Mouse (Mus musculus) brown adipose tissue, adult 24 weeks (tissue): ENCODE data around the gene Cpm. TPM values are rescaled to one million over a fixed set of nuclear protein-coding genes. Genes with fewer than 3 reads are reported as not detected.
"Not testable (repeated sequence)": the region's sequence is repeated elsewhere in the genome, so short reads cannot be mapped to it uniquely, and the experiment has no call there.

Experiments
- H3K27ac ChIP-seq: fragments of 200-500 bp; replicated peaks from 2 replicates; pipeline ENCODE4 v1.5.1; 2012; ENCODE audit warnings: low read depth, mild to moderate bottlenecking, low read length
- H3K4me1 ChIP-seq: fragments of 200-500 bp; 2 replicates; pipeline ENCODE4 v1.6.1; 2012; ENCODE audit warnings: low read length, mixed read lengths; ENCODE audit not compliant: control insufficient read depth, insufficient read depth, insufficient read length
- H3K4me3 ChIP-seq: fragments of 200-500 bp; 2 replicates; pipeline ENCODE4 v1.5.1; 2012; ENCODE audit warnings: low read depth, mild to moderate bottlenecking, low read length, moderate library complexity; ENCODE audit not compliant: insufficient read depth
- polyA plus RNA-seq: library from polyadenylated mRNA; stranded (reverse); fragments of >200 nt; gene quantifications from 2 replicates; pipeline ENCODE4 v1.2.4, GENCODE M21; 2012; ENCODE audit not compliant: missing spikeins, insufficient read depth, insufficient read length

Gene Cpm
- polyA plus RNA-seq, 1 experiment: 1.1 TPM

DNA sequence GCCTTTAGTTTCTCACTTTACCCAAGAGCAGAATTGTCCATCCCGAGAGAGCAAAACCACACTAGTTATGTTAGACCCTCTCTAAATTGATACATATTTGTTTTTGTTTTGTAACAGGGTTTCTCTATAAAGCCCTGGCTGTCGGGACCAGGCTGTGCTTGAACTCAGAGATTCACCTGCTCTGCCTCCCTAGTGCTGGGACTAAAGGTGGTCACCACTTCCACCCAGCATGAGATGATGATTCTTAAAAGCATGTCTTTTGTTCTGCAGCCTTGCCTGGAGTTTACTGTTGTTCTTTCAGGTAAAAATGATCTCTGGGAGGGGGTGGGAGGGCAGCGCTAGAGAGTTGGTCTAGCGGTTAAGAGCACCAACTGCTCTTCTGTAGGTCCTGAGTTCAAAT is 97.0 kb downstream of the Cpm start:
- H3K4me3 ChIP-seq: no peak overlapping the region
- no peak overlapping the region for H3K27ac ChIP-seq
- no peaks in the 10 kb centered on the region for H3K4me1 ChIP-seq

- H3K27ac ChIP-seq: no peak overlapping the region
- H3K4me3 ChIP-seq: no peak overlapping the region
- H3K4me1 ChIP-seq: no peaks in the 10 kb centered on the region
These were observed 97.6 kb downstream of the Cpm start for GRCm38 (mm10) chr10:117726888-117727385.

DNA sequence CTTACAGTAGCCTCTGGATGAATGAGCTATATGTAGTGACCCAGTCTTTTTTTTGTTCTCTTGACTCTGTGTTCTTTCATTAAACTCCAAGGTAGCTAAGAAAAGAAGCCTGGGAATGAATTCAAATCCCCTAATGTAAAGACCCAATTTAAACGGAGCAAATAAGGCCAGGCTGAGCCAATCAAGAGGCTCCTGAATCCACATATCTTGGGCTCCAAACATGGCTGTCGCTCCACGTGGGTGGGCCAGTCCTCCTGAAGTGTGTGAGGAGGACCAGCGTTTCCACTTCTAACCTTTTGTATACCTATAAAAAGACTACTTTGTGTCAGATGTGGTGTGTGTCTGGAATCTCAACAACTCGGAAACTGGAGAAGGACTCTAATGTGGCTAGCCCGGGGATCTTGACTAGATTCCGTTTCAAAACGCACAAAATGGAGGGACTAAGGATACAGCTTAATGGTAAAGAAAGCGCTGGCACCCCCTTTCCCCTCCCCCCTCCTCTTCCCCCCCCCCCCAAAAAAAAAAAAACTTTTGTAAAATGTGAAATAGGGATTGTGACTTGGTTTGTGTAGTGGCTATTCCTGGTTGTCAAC is 98.3 kb downstream of the Cpm start:
- no peaks in the 10 kb centered on the region for H3K4me1 ChIP-seq

GRCm38 (mm10) chr10:117728574-117728973 is 99.3 kb downstream of the Cpm start:
- Histone ChIP-seq H3K4me3 (no peak overlapping the region), H3K4me1 (no peaks in the 10 kb centered on the region), H3K27ac (no peak overlapping the region)

More for the DNA sequence above, 98.3 kb downstream of the Cpm start:
- Histone ChIP-seq H3K27ac (no peak overlapping the region), H3K4me3 (no peak overlapping the region)

DNA sequence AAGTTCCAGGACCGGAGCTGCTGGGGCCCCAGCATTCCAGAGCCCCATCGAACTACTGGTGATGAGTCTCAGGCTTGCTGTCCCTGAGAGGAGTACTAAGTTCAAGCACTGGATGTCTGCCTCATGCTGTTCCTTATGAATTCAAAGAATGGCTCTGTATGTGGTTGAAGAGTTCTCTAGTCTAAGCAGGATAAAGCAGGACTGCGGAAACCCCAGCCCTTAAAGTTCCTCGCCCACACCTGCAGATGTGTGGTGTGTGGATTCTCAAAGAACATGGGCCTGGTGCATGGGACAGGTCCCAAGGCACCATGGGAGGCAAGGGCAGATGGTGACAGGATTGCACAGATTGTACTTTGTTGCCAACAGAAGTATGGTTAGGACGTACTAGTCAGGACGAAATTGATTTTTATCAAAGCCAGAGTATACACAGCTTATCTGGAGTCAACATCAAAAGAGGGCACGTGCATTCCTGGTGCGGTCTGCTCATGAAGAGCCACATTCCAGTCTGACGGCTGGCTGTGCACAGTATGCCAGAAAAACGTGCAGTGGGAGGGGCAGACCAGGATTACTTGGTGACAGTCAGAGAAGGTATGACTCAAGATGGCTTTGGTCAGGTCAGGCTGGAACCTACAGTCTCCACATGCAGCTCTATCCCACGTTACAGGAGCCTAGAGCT is 100.0 kb downstream of the Cpm start:
- H3K4me3 ChIP-seq: no peak overlapping the region
- no peak overlapping the region for H3K27ac ChIP-seq
- no peaks in the 10 kb centered on the region for H3K4me1 ChIP-seq

- no peaks in the 10 kb centered on the region for H3K4me1 ChIP-seq
- H3K27ac ChIP-seq: no peak overlapping the region
- no peak overlapping the region for H3K4me3 ChIP-seq
These were observed 100.8 kb downstream of the Cpm start for GRCm38 (mm10) chr10:117730140-117730539.

- H3K27ac ChIP-seq: no peak overlapping the region
- no peak overlapping the region for H3K4me3 ChIP-seq
- H3K4me1 ChIP-seq: no peaks in the 10 kb centered on the region
These were observed 101.4 kb downstream of the Cpm start for GRCm38 (mm10) chr10:117730637-117731203.

DNA sequence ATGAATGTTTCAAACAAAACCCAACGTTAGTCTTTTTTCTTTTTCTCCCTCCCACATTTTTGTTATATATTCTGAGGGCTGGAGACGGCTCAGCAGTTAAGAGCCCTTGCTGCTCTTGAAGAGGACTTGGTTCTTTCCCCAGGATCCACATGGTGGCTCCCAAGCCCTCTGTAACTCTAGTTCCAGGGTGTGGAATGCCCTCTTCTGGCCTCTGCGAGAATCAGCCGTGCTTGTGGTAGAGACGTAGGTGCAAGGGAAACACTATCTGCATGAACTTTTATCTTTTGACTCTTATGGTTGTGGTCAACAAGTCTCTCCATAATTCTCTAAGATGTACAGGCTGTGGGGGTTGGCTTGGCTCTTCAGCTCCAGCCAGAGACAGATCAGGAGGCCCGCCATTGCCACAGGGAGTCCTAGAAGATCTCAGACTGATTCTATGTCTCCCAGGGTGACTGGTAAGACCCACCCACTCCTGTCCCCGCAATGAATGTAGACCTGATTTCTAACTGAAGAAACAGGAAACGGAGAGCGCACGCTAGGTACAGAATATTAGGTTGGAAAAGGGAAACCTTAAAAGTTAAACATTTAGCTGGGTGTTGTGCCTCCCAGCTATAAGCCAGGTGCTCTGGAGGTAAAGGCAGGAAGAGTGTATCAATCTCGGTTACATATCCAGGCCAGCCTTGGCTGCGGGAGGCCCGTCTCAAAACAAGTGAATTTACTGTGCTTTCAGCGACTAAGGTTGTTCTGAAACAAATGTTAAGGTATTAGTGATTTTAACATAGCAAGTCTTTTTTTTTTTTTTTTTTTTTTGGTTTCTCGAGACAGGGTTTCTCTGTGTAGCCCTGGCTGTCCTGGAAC is 102.2 kb downstream of the Cpm start:
- no peak overlapping the region for H3K27ac ChIP-seq
- no peaks in the 10 kb centered on the region for H3K4me1 ChIP-seq
- H3K4me3 ChIP-seq: no peak overlapping the region

DNA sequence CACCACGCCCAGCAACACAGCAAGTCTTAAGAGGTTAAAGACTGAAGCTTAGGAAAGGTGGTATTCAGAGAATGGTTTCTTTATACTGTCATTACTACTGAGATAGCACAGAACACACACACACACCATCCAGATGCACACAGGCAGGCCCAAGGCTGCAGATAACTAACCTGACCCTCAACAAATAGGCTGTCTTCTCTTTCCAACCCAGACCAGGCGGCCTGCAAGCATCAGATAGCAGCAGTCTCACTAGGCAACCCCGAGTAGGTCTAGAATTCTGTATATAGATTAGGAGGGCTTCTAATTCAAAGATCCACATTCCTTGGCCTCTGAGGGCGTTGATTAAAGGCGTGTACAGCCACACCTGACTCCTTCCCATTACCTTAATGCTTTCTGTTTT is 102.9 kb downstream of the Cpm start:
- H3K27ac ChIP-seq: no peak overlapping the region
- H3K4me1 ChIP-seq: no peaks in the 10 kb centered on the region
- H3K4me3 ChIP-seq: no peak overlapping the region

- no peak overlapping the region for H3K4me3 ChIP-seq
These were observed 103.8 kb downstream of the Cpm start for GRCm38 (mm10) chr10:117732962-117733592.

GRCm38 (mm10) chr10:117733626-117734025 is 104.3 kb downstream of the Cpm start:
- H3K4me3 ChIP-seq, H3K27ac ChIP-seq: not testable (repeated sequence)

More at GRCm38 (mm10) chr10:117732962-117733592, 103.8 kb downstream of the Cpm start:
- Histone ChIP-seq H3K27ac (no peak overlapping the region), H3K4me1 (no peaks in the 10 kb centered on the region)

DNA sequence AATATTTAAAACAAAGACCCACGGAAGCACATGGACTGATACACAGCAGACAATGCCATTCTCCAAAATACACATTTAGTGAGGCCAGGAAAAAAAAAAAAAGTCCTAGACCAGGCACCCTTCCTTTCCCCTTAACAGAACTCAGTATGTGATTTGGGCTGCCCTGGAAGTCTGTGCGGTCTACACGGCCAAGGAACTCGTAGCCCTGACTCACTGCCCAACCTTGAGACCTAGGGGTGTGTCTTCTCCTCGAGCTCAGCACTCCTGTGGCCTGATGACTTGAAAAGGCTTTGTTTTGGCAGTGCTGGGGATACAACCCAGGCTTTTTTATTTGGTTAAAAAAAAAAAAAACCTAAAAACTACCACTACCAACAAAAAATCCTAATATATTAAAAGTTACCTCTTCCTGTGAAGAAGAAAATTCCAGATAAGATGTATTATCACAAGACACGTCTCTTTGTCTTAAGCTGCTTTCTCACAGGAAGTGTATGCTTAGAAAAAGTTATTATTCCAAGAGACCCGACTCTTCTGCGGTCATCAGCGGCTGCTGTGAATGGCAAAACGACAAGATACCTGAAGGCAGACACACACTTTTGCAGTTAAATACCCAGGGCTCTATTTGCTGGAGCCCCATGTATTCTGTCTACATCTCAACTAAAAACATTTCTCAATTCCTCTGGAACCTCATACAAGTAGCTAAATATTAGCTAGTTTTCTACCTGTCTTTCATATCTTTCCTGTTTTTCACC is 105.0 kb downstream of the Cpm start:
- H3K27ac ChIP-seq, H3K4me3 ChIP-seq, H3K4me1 ChIP-seq: not testable (repeated sequence)

More at GRCm38 (mm10) chr10:117733626-117734025, 104.3 kb downstream of the Cpm start:
- not testable (repeated sequence) for H3K4me1 ChIP-seq

- not testable (repeated sequence) for H3K4me3 ChIP-seq, H3K4me1 ChIP-seq, H3K27ac ChIP-seq
These were observed 106.1 kb downstream of the Cpm start for GRCm38 (mm10) chr10:117735396-117735795.

DNA sequence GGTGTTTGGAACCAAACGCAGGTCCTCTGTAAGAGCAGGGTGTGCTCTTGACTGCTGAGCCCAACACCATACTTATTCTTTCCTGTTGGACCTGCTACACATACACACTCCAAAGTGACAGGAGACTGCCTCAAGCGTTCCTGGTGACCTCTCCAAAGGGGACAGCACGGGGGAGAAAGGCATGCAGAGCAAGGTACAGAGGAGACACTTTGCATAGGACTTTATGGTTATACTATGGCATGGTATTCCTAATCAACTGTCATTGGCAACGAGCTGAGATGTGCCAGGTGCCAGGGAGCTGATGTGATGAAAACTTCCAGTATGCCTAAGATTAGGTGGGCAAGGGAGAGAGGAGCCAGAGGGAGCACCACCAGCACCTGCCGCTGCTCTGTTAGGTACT is 107.3 kb downstream of the Cpm start:
- no peaks in the 10 kb centered on the region for H3K4me1 ChIP-seq
- H3K4me3 ChIP-seq: no peak overlapping the region
- no peak overlapping the region for H3K27ac ChIP-seq
